Comparison of ENCODE assay signal across 19 mouse cellular contexts in the genomic region with DNA sequence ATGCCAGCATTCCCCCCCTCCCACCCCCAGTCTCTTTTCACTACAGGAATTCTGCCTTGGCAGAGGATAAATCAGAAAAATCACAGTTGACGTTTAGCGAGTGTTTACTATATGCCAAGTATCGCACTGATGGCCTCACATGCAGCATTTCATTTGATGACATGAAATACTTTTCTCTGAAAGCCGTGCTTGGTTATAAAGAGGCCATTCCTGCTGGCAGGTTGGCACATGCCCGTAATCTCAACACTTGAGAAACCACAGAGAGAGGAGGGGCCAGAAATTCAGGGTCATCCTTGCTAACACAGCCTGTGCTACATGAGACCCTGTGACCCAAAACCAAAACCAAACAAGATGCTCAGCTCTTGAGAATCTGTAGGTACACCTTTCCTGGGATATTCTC. TPM values are rescaled to one million over a fixed set of nuclear protein-coding genes. Genes with fewer than 3 reads are reported as not detected.
DNase-seq lines count a peak whose midpoint lies in the region; ATAC-seq and TF ChIP-seq lines count a peak whose summit lies in the region.
"Had no signal": no experiment of that assay in that cellular context is flagged by ENCODE, and none has a peak within 500 bp of the region (broad histone marks: within the 10 kb centered on the region; RNA-seq: fewer than 3 reads in every experiment).

No protein-coding gene starts in this region.

- no peaks in the 10 kb centered on the region for H3K27me3 ChIP-seq in embryonic facial prominence, embryonic 10.5 days (replicated peaks; ENCODE audit: low read depth, poor library complexity, severe bottlenecking)
- no peaks in the 10 kb centered on the region for H3K27me3 ChIP-seq in embryonic facial prominence, embryonic 15.5 days
- H3K27me3 ChIP-seq in kidney, embryonic 16.5 days (ENCODE audit: insufficient read depth, low read length), result no peaks in the 10 kb centered on the region
- H3K27me3 ChIP-seq: heart, embryonic 13.5 days; megakaryocyte, embryonic 14.5 days; neural tube, embryonic 12.5 days had no signal

- H3K4me2 ChIP-seq in embryonic facial prominence, embryonic 15.5 days (replicated peaks), result no peak overlapping the region
- H3K4me2 ChIP-seq in kidney, embryonic 16.5 days (replicated peaks; ENCODE audit: low read depth, low read length), result no peak overlapping the region
- H3K4me2 ChIP-seq: heart, embryonic 13.5 days; neural tube, embryonic 12.5 days had no signal

- peak; percentile 27 to 61 for DNase-seq in lung, adult 18-20 months
- DNase-seq in lung, adult 2 months, result no peak
- DNase-seq in embryonic facial prominence, embryonic 10.5 days (ENCODE audit: low spot score), result no peak
- DNase-seq: adrenal gland, postnatal 10 days; cerebellum, adult 9-10 months; kidney, adult 11 months; kidney, postnatal 25 days; layer of hippocampus, adult 9-11 months; retina, postnatal 1 day; thymus, postnatal 14 days had no signal

- no peak overlapping the region for H3K4me3 ChIP-seq in lung, adult 2 months (replicated peaks; ENCODE audit: extremely low read depth, low read depth, low read length)
- no peak overlapping the region for H3K4me3 ChIP-seq in embryonic facial prominence, embryonic 10.5 days
- no peak overlapping the region for H3K4me3 ChIP-seq in embryonic facial prominence, embryonic 15.5 days (replicated peaks)
- no peak overlapping the region for H3K4me3 ChIP-seq in olfactory bulb, adult 2 months (ENCODE audit: insufficient read depth, low read depth, low read length)
- no peak overlapping the region for H3K4me3 ChIP-seq in kidney, embryonic 16.5 days (ENCODE audit: low read length)
- H3K4me3 ChIP-seq: heart, embryonic 13.5 days; megakaryocyte, embryonic 14.5 days; neural tube, embryonic 12.5 days had no signal

- no peak for ATAC-seq in embryonic facial prominence, embryonic 15.5 days (ENCODE audit: insufficient number of reproducible peaks, low FRiP score, low TSS enrichment, low read depth)
- no peak for ATAC-seq in kidney, embryonic 16.5 days (ENCODE audit: low FRiP score, low TSS enrichment)
- ATAC-seq in megakaryocyte progenitor cell, adult 5-6 weeks (replicated peaks; ENCODE audit: poor library complexity), result no peak

- TF ChIP-seq POLR2A in lung, adult 2 months (IDR thresholded peaks at IDR 0.05; ENCODE audit: borderline replicate concordance, extremely low read depth, low read depth, low read length), result no peak
- TF ChIP-seq POLR2A in olfactory bulb, adult 2 months (IDR thresholded peaks at IDR 0.05; ENCODE audit: insufficient read depth, low read depth, low read length), result no peak

- 53% methylated on average over 5 of the region's 5 CpGs for WGBS in lung, adult 2 months
- WGBS in embryonic facial prominence, embryonic 10.5 days, result 86% methylated on average over 5 of the region's 5 CpGs
- 57% methylated on average over 5 of the region's 5 CpGs for WGBS in embryonic facial prominence, embryonic 15.5 days
- 71% methylated on average over 5 of the region's 5 CpGs for WGBS in olfactory bulb, adult 2 months
- 73% methylated on average over 5 of the region's 5 CpGs for WGBS in kidney, embryonic 16.5 days

- no peak overlapping the region for H3K9ac ChIP-seq in embryonic facial prominence, embryonic 15.5 days
- no peak overlapping the region for H3K9ac ChIP-seq in kidney, embryonic 16.5 days (replicated peaks; ENCODE audit: low read length)
- H3K9ac ChIP-seq: heart, embryonic 13.5 days; liver, embryonic 14.5 days; neural tube, embryonic 12.5 days had no signal

- no peaks in the 10 kb centered on the region for H3K9me3 ChIP-seq in embryonic facial prominence, embryonic 10.5 days
- H3K9me3 ChIP-seq in embryonic facial prominence, embryonic 15.5 days (replicated peaks), result no peaks in the 10 kb centered on the region
- H3K9me3 ChIP-seq in kidney, embryonic 16.5 days (ENCODE audit: low read length), result no peaks in the 10 kb centered on the region
- H3K9me3 ChIP-seq: G1E; heart, embryonic 13.5 days; megakaryocyte, embryonic 14.5 days; neural tube, embryonic 12.5 days had no signal

- peak overlapping the region; percentile 35; the same call in 1 of the 2 replicates for H3K27ac ChIP-seq in embryonic facial prominence, embryonic 10.5 days (replicated peaks)
- peak overlapping the region; percentile 73 for H3K27ac ChIP-seq in embryonic facial prominence, embryonic 15.5 days (replicated peaks)
- peak overlapping the region; percentile 66 for H3K27ac ChIP-seq in olfactory bulb, adult 2 months (ENCODE audit: insufficient read depth, low read depth, low read length)
- H3K27ac ChIP-seq in kidney, embryonic 16.5 days (ENCODE audit: low read length), result no peak overlapping the region
- H3K27ac ChIP-seq: heart, embryonic 13.5 days; liver, embryonic 14.5 days; neural tube, embryonic 12.5 days had no signal

- H3K4me1 ChIP-seq in lung, adult 2 months (ENCODE audit: control insufficient read depth, insufficient read depth, low read length), result no peaks in the 10 kb centered on the region; the same call in 1 of the 2 replicates
- peaks cover 41% of the 10 kb centered on the region for H3K4me1 ChIP-seq in embryonic facial prominence, embryonic 10.5 days
- H3K4me1 ChIP-seq in embryonic facial prominence, embryonic 15.5 days, result peaks cover 37% of the 10 kb centered on the region
- peaks cover 16% of the 10 kb centered on the region for H3K4me1 ChIP-seq in olfactory bulb, adult 2 months (ENCODE audit: control insufficient read depth, insufficient read depth, low read length)
- H3K4me1 ChIP-seq in kidney, embryonic 16.5 days (ENCODE audit: insufficient read depth, low read length), result peaks cover 2% of the 10 kb centered on the region; the same call in 1 of the 2 replicates

- peaks cover 80% of the 10 kb centered on the region for H3K36me3 ChIP-seq in embryonic facial prominence, embryonic 10.5 days (replicated peaks)
- peaks cover 60% of the 10 kb centered on the region for H3K36me3 ChIP-seq in embryonic facial prominence, embryonic 15.5 days
- peaks cover 19% of the 10 kb centered on the region for H3K36me3 ChIP-seq in kidney, embryonic 16.5 days (ENCODE audit: insufficient read depth, low read length)
- H3K36me3 ChIP-seq: G1E had no signal

- no peak for TF ChIP-seq CTCF in lung, adult 2 months (IDR thresholded peaks at IDR 0.05; ENCODE audit: insufficient read depth, low read length)
- TF ChIP-seq CTCF in olfactory bulb, adult 2 months (IDR thresholded peaks at IDR 0.05; ENCODE audit: insufficient read depth, low read depth, low read length), result no peak

RNA-seq across cellular contexts. Expression of a gene that starts 25.2 kb away (rescaled TPM):
- 37.2 and 53.4 TPM in 2 replicates for polyA plus RNA-seq in lung, adult 2 months (2012; rRNA removed)
- 60.2 and 63.8 TPM in 2 replicates for polyA plus RNA-seq in embryonic facial prominence, embryonic 10.5 days (2016; fragmentation: Nextera tagmentation; extraction: Ambion mirVana)
- polyA plus RNA-seq in embryonic facial prominence, embryonic 15.5 days (2015; fragmentation: Nextera tagmentation; extraction: Ambion mirVana), result 73.7 and 78.3 TPM in 2 replicates
- polyA plus RNA-seq in olfactory bulb, adult 2 months (2012; ENCODE audit: insufficient read depth, insufficient read length, low replicate concordance, missing spikeins), result not detected in 2 replicates
- 86.2 and 87.2 TPM in 2 replicates for polyA plus RNA-seq in kidney, embryonic 16.5 days (2015; fragmentation: Nextera tagmentation; extraction: Ambion mirVana)
- total RNA-seq in megakaryocyte progenitor cell, adult 5-6 weeks (2015), result 42.9 and 49.4 TPM in 2 replicates
- total RNA-seq in megakaryocyte progenitor cell, adult 5-6 weeks (2017), result 20.6 and 23.0 TPM in 2 replicates

Comparison
In these comparisons a context has a peak if more than half of its experiments do, and no peak if none do; other contexts are left out.
1. DNase-seq: peak in lung, adult 18-20 months (2 of 2); none in lung, adult 2 months (single experiment) and embryonic facial prominence, embryonic 10.5 days (single experiment).